Comparison of ENCODE assay signal across 8 mouse cellular contexts in genomic region chr3:131347831-131348578, GRCm38 (mm10). TPM values are rescaled to one million over a fixed set of nuclear protein-coding genes. Genes with fewer than 3 reads are reported as not detected.
DNase-seq lines count a peak whose midpoint lies in the region; TF ChIP-seq lines count a peak whose summit lies in the region.

No protein-coding gene starts in this region.

- WGBS in heart, adult 2 months, result 65% methylated on average over 6 of the region's 6 CpGs
- 60% methylated on average over 6 of the region's 6 CpGs for WGBS in heart, embryonic 10.5 days

- no peak for TF ChIP-seq POLR2A in heart, adult 2 months (IDR thresholded peaks at IDR 0.05; ENCODE audit: insufficient read depth, low read depth, low read length)

- no peak overlapping the region for H3K4me3 ChIP-seq in heart, adult 2 months
- no peak overlapping the region for H3K4me3 ChIP-seq in heart, embryonic 10.5 days

- no peak overlapping the region for H3K27ac ChIP-seq in heart, adult 2 months
- no peak overlapping the region for H3K27ac ChIP-seq in heart, embryonic 10.5 days

- H3K79me2 ChIP-seq in heart, adult 2 months (replicated peaks; ENCODE audit: control insufficient read depth, insufficient read depth, low read length), result no peaks in the 10 kb centered on the region

- no peaks in the 10 kb centered on the region for H3K4me1 ChIP-seq in heart, adult 2 months (ENCODE audit: control insufficient read depth, insufficient read depth, low read length)
- no peaks in the 10 kb centered on the region for H3K4me1 ChIP-seq in heart, embryonic 10.5 days

- no peaks in the 10 kb centered on the region for H3K9me3 ChIP-seq in heart, embryonic 10.5 days

- no peaks in the 10 kb centered on the region for H3K27me3 ChIP-seq in heart, adult 2 months (ENCODE audit: control insufficient read depth, insufficient read depth, low read length)
- no peaks in the 10 kb centered on the region for H3K27me3 ChIP-seq in heart, embryonic 10.5 days (ENCODE audit: insufficient read depth, poor library complexity, severe bottlenecking)

- intact Hi-C loops in heart, adult 2 months (cut with DNase I), result no loop called here

- H3K36me3 ChIP-seq in heart, adult 2 months (ENCODE audit: control insufficient read depth, insufficient read depth, low read length), result no peaks in the 10 kb centered on the region
- H3K36me3 ChIP-seq in heart, embryonic 10.5 days, result no peaks in the 10 kb centered on the region

- TF ChIP-seq EP300 in heart, adult 2 months (IDR thresholded peaks at IDR 0.05; ENCODE audit: insufficient read depth, low read depth, low read length), result no peak

- DNase-seq in heart, adult 2 months, result no peak
- no peak for DNase-seq in heart, embryonic 10.5 days (ENCODE audit: low spot score)
- DNase-seq in 416B (ENCODE audit: low read depth), result peak; percentile 75
- DNase-seq in adrenal gland, postnatal 36 days, result peak; percentile 58 to 65
- peak; percentile 37 to 64 for DNase-seq in kidney, adult 8-10 months
- peak; percentile 4 for DNase-seq in retina, adult 2 months (ENCODE audit: low read depth, low spot score)
- no peak for DNase-seq in heart, adult 9 months (ENCODE audit: low spot score in 2 of 2)
- DNase-seq in layer of hippocampus, adult 9-11 months, result no peak

- peak; percentile 60 for TF ChIP-seq CTCF in heart, adult 2 months (IDR thresholded peaks at IDR 0.05)

- H3K9ac ChIP-seq in heart, adult 2 months (ENCODE audit: low read depth, low read length), result no peak overlapping the region

RNA-seq across cellular contexts. Expression of gene Cyp2u1, which starts 45.0 kb away (rescaled TPM):
- 10 to 100 TPM; 32.8 to 40.9 TPM for total RNA-seq in heart, adult 2 months (2021)
- polyA plus RNA-seq in heart, adult 2 months (2012; rRNA removed), result 13.0 and 15.0 TPM in 2 replicates
- 3.7 and 7.0 TPM in 2 replicates for polyA plus RNA-seq in heart, embryonic 10.5 days (2016; fragmentation: Nextera tagmentation; extraction: Ambion mirVana)
- 10 to 100 TPM in 1 of 2 experiments, 1 to 10 TPM in 1; 7.9 to 22.7 TPM for total RNA-seq in adrenal gland, postnatal 36 days (2021)

Comparison
In these comparisons a context has a peak if more than half of its experiments do, and no peak if none do; other contexts are left out.
1. DNase-seq: peak in 416B (single experiment), adrenal gland, postnatal 36 days (2 of 2), kidney, adult 8-10 months (2 of 2) and retina, adult 2 months (single experiment); none in heart, adult 2 months (0 of 2), heart, embryonic 10.5 days (single experiment), heart, adult 9 months (0 of 2) and layer of hippocampus, adult 9-11 months (single experiment).